Mouse (Mus musculus): ENCODE data around the gene Reep3.

GRCm38 (mm10) chr10:67129531-67129930 lies 32.8 kb upstream of the Reep3 start:
- no peak for TF ChIP-seq POLR2A (IDR thresholded peaks at IDR 0.05; ENCODE audit: insufficient read depth, low read length)
- no peak for TF ChIP-seq CTCF (IDR thresholded peaks at IDR 0.05; ENCODE audit: low read depth, low read length)

Measured in ES-Bruce4 (cell line).